Mouse (Mus musculus): ENCODE measurements around the gene Akap1. TPM values are rescaled to one million over a fixed set of nuclear protein-coding genes. Genes with fewer than 3 reads are reported as not detected.

Akap1 gene
- polyA plus RNA-seq, 1 experiment from 2014 or later, result 24.0 TPM

GRCm38 (mm10) chr11:88803231-88804010 lies 61.0 kb downstream of the Akap1 start:
- H3K4me2 ChIP-seq (replicated peaks), result 0 out of 2 replicates have a peak overlapping the region, but pooled peaks have one; percentile 30
- 71% methylated on average over 31 of the region's 31 CpGs for WGBS
- no peaks in the 10 kb centered on the region for H3K27me3 ChIP-seq (replicated peaks)
- no peaks in the 10 kb centered on the region for H3K9me3 ChIP-seq
- no peak overlapping the region for H3K27ac ChIP-seq
- no peak overlapping the region for H3K9ac ChIP-seq
- H3K36me3 ChIP-seq, result no peaks in the 10 kb centered on the region
- ATAC-seq (ENCODE audit: low FRiP score, low read depth), result no peak
- no peaks in the 10 kb centered on the region for H3K4me1 ChIP-seq
- no peak overlapping the region for H3K4me3 ChIP-seq

DNA sequence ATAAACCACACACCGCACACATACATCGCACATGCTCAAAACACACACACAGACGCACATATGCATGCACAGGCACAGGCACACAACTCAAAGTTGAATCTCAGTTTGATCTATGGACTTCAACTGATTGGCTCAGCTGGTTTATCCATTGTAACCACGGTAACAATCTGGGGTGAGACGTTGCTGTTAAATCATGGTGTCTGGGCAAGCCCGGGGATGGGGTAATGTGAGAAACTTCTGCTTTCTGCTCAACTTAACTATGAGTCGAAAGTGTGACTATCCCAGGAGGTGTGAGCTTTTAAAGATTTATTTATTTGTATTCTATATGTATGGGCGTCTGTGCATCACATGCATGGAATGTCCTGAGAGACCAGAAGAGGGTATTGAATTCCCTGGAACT lies 68.2 kb downstream of the Akap1 start:
- ATAC-seq (ENCODE audit: low FRiP score, low read depth), result no peak
- WGBS, result 88% methylated on average over 8 of the region's 8 CpGs
- Histone ChIP-seq H3K4me1 (no peaks in the 10 kb centered on the region), H3K4me3 (no peak overlapping the region), H3K9me3 (no peaks in the 10 kb centered on the region), H3K9ac (no peak overlapping the region), H3K4me2 (replicated peaks) (no peak overlapping the region), H3K27ac (no peak overlapping the region), H3K36me3 (no peaks in the 10 kb centered on the region), H3K27me3 (replicated peaks) (no peaks in the 10 kb centered on the region)

DNA sequence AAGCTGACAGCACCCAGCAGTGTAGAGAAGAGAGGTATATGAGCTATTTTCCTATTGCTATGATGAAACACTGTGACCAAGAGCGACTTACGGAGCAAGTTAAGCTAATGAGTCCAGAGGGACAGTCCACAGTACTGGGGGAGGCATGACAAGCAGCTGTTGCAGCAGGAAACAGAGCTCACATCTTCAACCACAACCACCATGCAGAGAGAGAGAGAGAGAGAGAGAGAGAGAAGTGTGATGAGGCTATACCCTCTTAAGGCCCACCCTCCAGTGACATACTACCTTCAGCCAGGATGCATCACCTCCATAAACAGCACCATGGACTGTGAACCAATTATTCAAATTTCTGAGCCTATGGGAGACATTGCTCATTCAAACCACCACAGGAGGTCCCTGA lies 74.5 kb downstream of the Akap1 start:
- Histone ChIP-seq H3K36me3 (no peaks in the 10 kb centered on the region), H3K27ac (no peak overlapping the region), H3K4me1 (no peaks in the 10 kb centered on the region), H3K4me2 (replicated peaks) (no peak overlapping the region), H3K9me3 (no peaks in the 10 kb centered on the region), H3K27me3 (replicated peaks) (no peaks in the 10 kb centered on the region), H3K4me3 (no peak overlapping the region), H3K9ac (no peak overlapping the region)
- 77% methylated on average over 2 of the region's 2 CpGs for WGBS
- ATAC-seq (ENCODE audit: low FRiP score, low read depth), result no peak

DNA sequence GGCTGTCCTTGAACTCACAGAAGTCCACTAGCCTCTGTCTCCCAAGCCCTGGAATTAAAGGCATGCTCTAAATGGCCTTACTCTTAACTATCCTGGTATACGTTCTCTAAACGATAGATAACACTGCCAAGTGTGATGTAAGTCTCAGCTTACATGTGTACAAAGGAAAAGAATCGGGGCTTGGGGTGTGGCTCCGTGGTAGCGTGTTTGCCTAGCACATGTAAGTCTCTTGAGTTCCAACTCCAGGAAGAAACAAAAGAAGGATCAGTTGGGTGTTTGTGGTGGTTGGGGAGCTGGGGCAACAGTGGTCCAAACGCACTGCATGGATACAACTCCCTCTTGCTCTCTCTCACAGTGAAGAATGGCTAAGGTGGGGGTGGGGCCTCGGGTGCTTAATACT lies 77.6 kb downstream of the Akap1 start:
- H3K4me2 ChIP-seq (replicated peaks), result no peak overlapping the region
- H3K4me1 ChIP-seq, result no peaks in the 10 kb centered on the region
- H3K9me3 ChIP-seq, result no peaks in the 10 kb centered on the region
- no peak for ATAC-seq (ENCODE audit: low FRiP score, low read depth)
- no peaks in the 10 kb centered on the region for H3K36me3 ChIP-seq
- H3K4me3 ChIP-seq, result no peak overlapping the region
- no peak overlapping the region for H3K9ac ChIP-seq
- H3K27me3 ChIP-seq (replicated peaks), result no peaks in the 10 kb centered on the region
- no peak overlapping the region for H3K27ac ChIP-seq
- 87% methylated on average over 7 of the region's 7 CpGs for WGBS

- no peak overlapping the region for H3K27ac ChIP-seq
- H3K27me3 ChIP-seq (replicated peaks), result no peaks in the 10 kb centered on the region
- 93% methylated on average over 4 of the region's 4 CpGs for WGBS
- no peak overlapping the region for H3K9ac ChIP-seq
- H3K4me3 ChIP-seq, result no peak overlapping the region
- no peak for ATAC-seq (ENCODE audit: low FRiP score, low read depth)
- no peaks in the 10 kb centered on the region for H3K4me1 ChIP-seq
- no peaks in the 10 kb centered on the region for H3K9me3 ChIP-seq
- H3K36me3 ChIP-seq, result no peaks in the 10 kb centered on the region
- no peak overlapping the region for H3K4me2 ChIP-seq (replicated peaks)
These were observed 80.9 kb downstream of the Akap1 start for GRCm38 (mm10) chr11:88783525-88783924.

DNA sequence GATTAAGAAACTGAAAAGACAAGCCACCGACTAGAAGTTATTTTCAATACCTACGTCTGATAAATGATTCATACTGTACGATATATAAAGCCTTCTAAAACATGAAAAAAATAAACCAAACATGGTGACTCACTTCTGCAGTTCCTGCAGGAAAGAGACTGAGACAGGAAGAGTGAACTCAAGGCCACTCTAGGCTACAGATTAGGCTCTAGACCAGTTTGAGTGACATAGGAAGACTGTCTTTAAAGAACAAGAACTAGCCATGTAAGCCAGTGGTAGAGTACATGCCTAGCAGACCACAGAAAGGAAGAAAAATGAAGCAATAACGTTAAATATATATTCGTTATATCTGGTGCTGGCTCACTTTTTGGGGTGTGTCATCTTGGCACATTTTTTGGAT lies 81.9 kb downstream of the Akap1 start:
- ATAC-seq (ENCODE audit: low FRiP score, low read depth), result no peak
- Histone ChIP-seq H3K4me3 (no peak overlapping the region), H3K27ac (no peak overlapping the region), H3K9me3 (no peaks in the 10 kb centered on the region), H3K4me1 (no peaks in the 10 kb centered on the region), H3K27me3 (replicated peaks) (no peaks in the 10 kb centered on the region), H3K36me3 (no peaks in the 10 kb centered on the region), H3K4me2 (replicated peaks) (no peak overlapping the region), H3K9ac (no peak overlapping the region)
- 96% methylated on average over 5 of the region's 5 CpGs for WGBS

Other genes with a start within 250 kb of the Akap1 start
- 27.9 and 37.7 TPM in 2 replicates for gene Msi2, start 146.1 kb downstream of the Akap1 start, polyA plus RNA-seq (2016; fragmentation: Nextera tagmentation; extraction: Ambion mirVana)
- 34.1 and 37.6 TPM in 2 replicates for gene Scpep1, start 90.9 kb upstream of the Akap1 start, polyA plus RNA-seq (2016; fragmentation: Nextera tagmentation; extraction: Ambion mirVana)
- gene Elobl, start 102.3 kb upstream of the Akap1 start, polyA plus RNA-seq (2016; fragmentation: Nextera tagmentation; extraction: Ambion mirVana), result not detected in 2 replicates
- gene Coil, start 105.7 kb upstream of the Akap1 start, polyA plus RNA-seq (2016; fragmentation: Nextera tagmentation; extraction: Ambion mirVana), result 31.3 and 33.3 TPM in 2 replicates
- 4.3 and 4.6 TPM in 2 replicates for gene Trim25, start 134.8 kb upstream of the Akap1 start, polyA plus RNA-seq (2016; fragmentation: Nextera tagmentation; extraction: Ambion mirVana)
- gene Dgke, start 202.3 kb upstream of the Akap1 start, polyA plus RNA-seq (2016; fragmentation: Nextera tagmentation; extraction: Ambion mirVana), result 11.1 and 12.7 TPM in 2 replicates
- not detected in 2 replicates for gene Gm525, start 209.3 kb upstream of the Akap1 start, polyA plus RNA-seq (2016; fragmentation: Nextera tagmentation; extraction: Ambion mirVana)